Mouse (Mus musculus) right cerebral cortex, postnatal 10 days (tissue): ENCODE results near the gene Olfr427.
"Not testable (repeated sequence)": the region's sequence is repeated elsewhere in the genome, so short reads cannot be mapped to it uniquely, and the experiment has no call there.

Experiments used
- DNase-seq, 2 experiments: peaks; one replicate each; pipeline ENCODE4 v3.0.0; 2021; ENCODE audit warnings: low spot score in 2 of 2

The Olfr427 gene

DNA sequence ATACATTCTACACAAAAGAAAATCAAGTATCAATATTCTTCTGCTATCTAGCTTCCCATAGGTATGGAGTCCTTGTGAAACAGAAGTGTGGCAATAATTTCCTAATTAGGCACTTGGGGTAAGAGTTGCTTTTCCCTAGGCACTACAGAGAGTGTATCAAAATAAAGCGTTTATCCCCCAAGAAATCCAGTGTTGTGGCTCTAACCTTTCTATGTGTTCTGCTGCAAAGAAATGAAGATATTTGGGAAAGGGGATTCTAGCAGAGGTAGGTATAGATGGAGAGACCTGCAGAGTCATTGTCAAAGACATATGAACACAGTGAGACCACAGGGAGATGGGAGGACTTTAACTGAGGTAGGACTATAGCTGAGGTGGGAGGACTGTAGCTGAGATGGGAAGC is at the start of gene Olfr427:
Gene Olfr427 (plus strand): TSS at position 301 of the 400 bp plus-strand sequence.
- no peak for DNase-seq

GRCm38 (mm10) chr1:174048227-174048626 is 48.5 kb upstream of the Olfr427 start:
- not testable (repeated sequence) for DNase-seq

DNA sequence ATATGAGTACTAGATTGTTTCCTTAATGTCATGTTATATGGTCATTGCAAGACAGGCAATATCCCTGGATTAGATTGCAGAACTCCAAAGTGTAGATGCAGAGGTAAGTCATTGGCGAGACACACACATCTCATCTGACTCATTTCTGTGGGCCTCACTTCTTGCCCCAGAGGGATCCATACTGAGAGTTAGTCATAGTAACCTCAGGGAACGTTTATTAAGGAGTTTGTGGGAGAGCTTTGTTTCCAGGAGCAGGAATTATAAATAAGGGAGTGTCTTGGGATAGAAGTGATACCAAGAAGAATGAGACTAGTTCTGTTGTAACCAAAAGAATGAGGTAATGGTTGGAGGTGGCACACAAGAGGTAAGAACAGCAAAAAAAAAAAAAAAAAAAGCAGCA is 47.8 kb upstream of the Olfr427 start, which contains the start of gene Olfr432:
Gene Olfr432 (plus strand): TSS at position 313 of the 400 bp plus-strand sequence.
- no peak for DNase-seq

- DNase-seq: not testable (repeated sequence)
These were observed 47.3 kb upstream of the Olfr427 start for GRCm38 (mm10) chr1:174049357-174049756.

- DNase-seq: no peak
These were observed 46.2 kb upstream of the Olfr427 start for GRCm38 (mm10) chr1:174050532-174050931.

GRCm38 (mm10) chr1:174051515-174051914 is 45.2 kb upstream of the Olfr427 start:
- no peak for DNase-seq

- no peak for DNase-seq
These were observed 44.7 kb upstream of the Olfr427 start for GRCm38 (mm10) chr1:174051931-174052536.

DNA sequence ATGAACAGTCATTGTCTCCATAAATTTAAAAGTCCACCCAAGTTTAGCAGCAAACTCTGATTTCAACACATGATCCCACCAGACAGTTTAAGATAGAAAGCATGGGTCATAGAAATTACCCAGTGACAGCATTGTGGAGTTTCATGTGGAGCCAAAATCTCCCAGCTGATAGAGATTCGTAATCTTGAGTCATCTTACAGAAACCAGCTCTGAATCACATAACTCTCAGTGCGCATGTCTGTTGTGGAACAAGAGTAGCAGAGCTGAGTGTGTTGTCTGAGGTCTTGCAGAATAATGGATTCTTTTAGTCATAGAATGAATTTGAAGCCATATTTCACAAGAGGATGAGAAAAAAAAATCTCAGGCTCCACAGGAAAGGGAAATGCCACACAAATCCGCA is 43.7 kb upstream of the Olfr427 start:
- no peak for DNase-seq

GRCm38 (mm10) chr1:174055248-174055647 is 41.4 kb upstream of the Olfr427 start:
- no peak for DNase-seq

- no peak for DNase-seq
These were observed 30.4 kb upstream of the Olfr427 start, which contains the start of gene Olfr430 for GRCm38 (mm10) chr1:174066305-174066704. TSS of gene Olfr430 (plus strand) at chr1:174066605.

- DNase-seq: no peak
These were observed 12.7 kb upstream of the Olfr427 start, which contains the start of gene Olfr429 for GRCm38 (mm10) chr1:174084031-174084430. TSS of gene Olfr429 (plus strand) at chr1:174084331.

- DNase-seq: no peak
These were observed 7.0 kb downstream of the Olfr427 start for GRCm38 (mm10) chr1:174103735-174104134.

- no peak for DNase-seq
These were observed 24.4 kb downstream of the Olfr427 start, which contains the start of gene Olfr231 for GRCm38 (mm10) chr1:174121062-174121461. TSS of gene Olfr231 (minus strand) at chr1:174121162.

GRCm38 (mm10) chr1:174131217-174131616 is 34.5 kb downstream of the Olfr427 start, which contains the start of gene Olfr424:
TSS of gene Olfr424 (plus strand) at chr1:174131517.
- no peak for DNase-seq

- DNase-seq: no peak
These were observed 35.3 kb downstream of the Olfr427 start for GRCm38 (mm10) chr1:174131999-174132398.

DNA sequence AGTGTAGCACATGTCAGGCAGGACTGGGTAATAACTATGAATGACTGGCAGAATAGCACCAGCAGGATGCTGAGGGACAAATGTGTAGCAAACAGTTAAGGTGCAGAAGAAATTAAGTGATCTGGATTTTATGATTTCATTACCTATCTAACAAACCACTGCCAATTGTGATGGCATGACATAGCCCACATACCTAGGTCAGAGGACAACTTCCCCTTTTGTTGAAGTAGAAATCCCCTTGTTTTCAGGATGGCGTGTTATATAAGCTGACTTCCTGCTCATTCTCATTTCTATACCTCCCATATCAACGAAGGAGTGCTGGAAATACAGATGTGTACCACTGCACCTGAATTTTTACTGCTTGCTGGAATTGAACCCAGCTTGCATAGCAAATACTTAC is 44.7 kb downstream of the Olfr427 start:
- no peak for DNase-seq

- DNase-seq: no peak
These were observed 50.0 kb downstream of the Olfr427 start for GRCm38 (mm10) chr1:174146696-174147095.

DNA sequence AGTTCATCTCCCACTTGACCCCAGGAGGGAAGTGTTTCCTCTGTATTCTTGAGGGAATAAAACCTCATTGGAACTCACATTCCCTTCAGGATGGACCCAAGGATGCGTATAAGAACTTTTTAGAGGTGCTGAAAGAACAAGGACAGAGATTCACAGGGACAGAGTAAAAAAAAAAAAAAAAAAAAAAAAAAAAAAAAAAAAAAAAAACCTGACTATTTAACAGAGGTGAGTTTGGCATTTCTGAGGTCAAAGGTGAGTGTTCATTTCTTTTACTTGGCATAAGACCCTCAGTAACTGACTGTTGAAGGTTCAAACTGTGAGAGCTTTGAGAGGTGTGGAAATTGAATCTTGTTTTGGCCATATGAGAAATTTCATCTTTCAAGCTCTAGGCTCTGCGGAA is 52.6 kb downstream of the Olfr427 start:
- no peak for DNase-seq
